Mouse (Mus musculus) skeletal muscle tissue, adult 2 months (tissue): Measurements from ENCODE around the gene Eef1akmt2.

Source experiments
- DNase-seq: peaks from one replicate; pipeline ENCODE4 v3.0.0-alpha.2; 2012; ENCODE audit warnings: low read depth, low spot score

Gene Eef1akmt2

GRCm38 (mm10) chr7:132852173-132852844 lies at the start of gene Eef1akmt2:
Gene Eef1akmt2 (minus strand): TSS chr7:132852673.
- peak; percentile 76 for DNase-seq

GRCm38 (mm10) chr7:132900826-132901531 lies 48.5 kb upstream of the Eef1akmt2 start:
- DNase-seq, result no peak

- DNase-seq, result no peak
These were observed 45.8 kb upstream of the Eef1akmt2 start for GRCm38 (mm10) chr7:132898234-132898633.

GRCm38 (mm10) chr7:132897258-132897657 lies 44.8 kb upstream of the Eef1akmt2 start:
- no peak for DNase-seq

- DNase-seq, result no peak
These were observed 43.8 kb upstream of the Eef1akmt2 start for GRCm38 (mm10) chr7:132896206-132896815.

GRCm38 (mm10) chr7:132894841-132895555 lies 42.5 kb upstream of the Eef1akmt2 start:
- peak; percentile 79 for DNase-seq

DNA sequence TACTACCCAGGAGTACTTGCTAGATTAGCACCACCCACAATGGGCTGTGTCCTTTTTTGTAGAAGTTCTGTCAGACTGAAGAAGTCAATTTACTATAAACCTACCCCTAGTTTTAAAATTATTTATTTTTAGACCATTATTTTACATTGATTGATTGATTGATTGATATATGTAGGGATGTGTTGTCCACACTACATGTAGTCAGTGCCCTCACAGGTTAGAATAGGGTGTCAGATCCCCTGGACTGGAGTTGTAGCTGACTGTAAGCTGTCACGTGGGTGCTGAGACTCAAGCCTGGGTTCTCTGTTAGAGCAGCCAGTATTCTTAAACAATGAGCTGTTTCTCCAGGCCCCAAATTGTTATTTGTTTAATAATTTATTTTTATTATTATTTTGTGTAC lies 40.9 kb upstream of the Eef1akmt2 start:
- no peak for DNase-seq

DNA sequence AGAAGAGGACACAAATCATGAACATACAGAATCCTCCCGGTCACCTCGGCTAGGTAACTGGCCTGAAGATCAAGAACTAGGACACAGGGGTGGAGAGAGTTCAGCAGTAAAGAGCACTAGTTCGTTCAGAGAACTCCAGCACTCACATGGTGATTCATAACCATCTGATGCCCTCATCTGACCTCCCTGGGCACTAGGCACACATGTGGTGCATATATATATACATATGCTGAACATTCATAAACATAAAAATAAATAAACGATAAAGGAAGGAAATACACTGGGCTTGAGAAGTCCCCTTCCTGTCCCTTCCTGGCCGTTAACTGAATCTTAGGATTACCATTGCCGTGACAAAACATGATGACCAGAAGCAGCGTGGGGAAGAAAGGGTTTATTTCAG lies 40.3 kb upstream of the Eef1akmt2 start:
- no peak for DNase-seq

DNA sequence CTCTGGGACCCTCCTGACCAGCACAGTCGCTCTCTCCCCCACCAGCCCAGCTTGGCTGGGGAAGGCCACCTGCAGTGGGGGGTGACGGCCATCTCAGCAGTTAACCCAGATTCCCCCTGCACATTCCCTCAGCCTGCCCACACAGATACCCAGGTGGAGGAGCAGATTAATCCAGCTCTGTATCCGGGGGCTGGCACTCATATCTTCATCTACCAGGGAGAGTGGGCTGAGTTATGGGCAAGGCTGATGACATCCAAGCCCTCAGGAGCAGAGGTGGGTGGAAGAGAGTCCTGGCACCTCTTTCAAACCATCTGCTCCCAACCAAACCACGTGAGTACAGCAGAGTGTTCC lies 39.8 kb upstream of the Eef1akmt2 start:
- DNase-seq, result no peak

- DNase-seq, result no peak
These were observed 39.3 kb upstream of the Eef1akmt2 start for GRCm38 (mm10) chr7:132891561-132892310.

- no peak for DNase-seq
These were observed 37.7 kb upstream of the Eef1akmt2 start for GRCm38 (mm10) chr7:132890201-132890600.

GRCm38 (mm10) chr7:132889691-132890090 lies 37.2 kb upstream of the Eef1akmt2 start:
- DNase-seq, result no peak

DNA sequence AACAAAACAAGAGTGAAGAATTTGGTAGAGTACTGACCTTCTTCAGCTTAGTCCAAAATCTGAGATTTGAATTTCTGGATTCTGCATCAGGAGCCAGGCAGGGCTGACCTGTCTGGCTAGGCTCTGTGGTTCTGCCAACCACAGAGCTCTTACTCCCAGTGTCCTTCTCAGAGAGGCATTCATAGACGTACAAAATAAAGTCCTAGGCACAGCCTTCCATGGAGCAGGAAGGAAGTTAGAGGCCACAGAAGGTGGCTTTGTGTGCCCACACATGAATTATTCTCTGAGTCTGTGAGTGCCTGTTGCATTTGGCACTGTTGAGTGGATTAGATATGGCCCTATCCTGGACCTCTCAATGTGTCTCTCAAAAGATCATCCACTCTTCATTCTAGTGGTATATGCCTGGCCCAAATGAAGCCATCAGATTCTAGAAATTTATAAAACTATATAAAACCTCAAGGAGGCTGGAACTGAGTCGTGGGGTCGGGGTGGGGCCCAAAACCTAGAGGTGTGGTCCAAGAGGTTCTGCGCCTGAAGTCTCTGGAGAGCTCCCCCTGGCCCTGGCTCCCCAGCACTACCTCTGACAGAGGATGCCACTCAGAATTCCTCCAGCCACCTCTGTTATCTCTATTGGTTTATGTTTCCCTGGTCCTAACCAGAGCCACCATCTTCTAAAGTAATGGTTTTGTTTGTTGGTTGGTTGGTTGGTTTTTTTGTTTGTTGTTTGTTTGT lies 36.2 kb upstream of the Eef1akmt2 start:
- DNase-seq, result no peak

DNA sequence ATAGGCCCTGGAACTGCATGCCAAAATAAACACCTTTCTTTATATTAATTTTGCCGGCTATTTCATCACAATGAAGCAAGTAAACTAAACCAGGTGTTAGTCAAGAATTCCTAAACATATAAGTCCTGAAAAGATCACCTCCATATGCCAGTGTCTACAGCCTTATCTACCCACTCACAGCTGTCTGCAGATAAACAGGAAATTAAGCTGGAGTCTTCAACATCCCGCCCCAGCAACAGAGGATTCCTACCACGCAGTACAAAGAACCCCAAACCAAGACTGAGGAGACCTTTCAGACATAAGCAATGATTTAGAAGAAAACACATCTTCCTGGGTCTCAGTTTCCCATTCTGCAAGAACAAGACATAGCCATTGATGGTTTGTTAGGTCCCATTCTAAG lies 35.6 kb upstream of the Eef1akmt2 start:
- DNase-seq, result no peak

DNA sequence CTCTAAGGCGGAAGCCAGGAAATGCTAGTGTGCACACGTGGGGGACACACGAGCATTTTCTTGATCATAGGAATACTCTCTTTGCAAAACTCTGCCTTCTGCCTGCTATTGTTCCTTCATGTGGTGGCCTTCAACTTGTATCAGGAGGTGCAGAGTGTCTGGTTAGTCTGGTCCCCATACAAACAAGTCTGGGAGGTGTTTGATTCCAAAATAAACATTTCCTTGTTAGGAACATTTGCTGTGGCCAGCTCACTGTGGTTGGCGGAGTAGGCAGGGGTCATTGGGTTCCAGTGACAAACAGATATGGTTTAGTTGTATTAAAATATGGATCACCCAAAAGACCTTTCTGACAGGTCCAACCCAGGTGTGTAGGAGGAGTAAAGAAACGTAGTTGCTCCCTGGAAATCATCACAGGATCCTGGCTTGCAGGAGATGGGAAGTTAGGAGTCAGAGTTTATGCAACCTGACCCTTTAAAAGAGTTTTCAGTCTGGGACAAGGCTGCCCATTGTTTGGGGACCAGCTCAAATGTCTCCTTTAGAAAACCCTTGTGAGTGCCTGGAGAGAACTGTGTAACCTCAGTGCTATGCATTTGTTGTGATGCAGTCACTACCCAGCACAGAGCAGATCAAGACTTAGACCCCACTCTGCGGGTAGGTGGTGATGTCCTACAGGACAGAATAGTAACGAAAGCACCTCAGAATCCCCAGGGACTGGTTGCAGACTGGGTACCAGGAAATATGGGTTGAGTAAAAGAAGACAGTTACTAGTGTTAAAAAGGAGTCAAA lies 34.7 kb upstream of the Eef1akmt2 start:
- no peak for DNase-seq

- DNase-seq, result no peak
These were observed 31.6 kb upstream of the Eef1akmt2 start for GRCm38 (mm10) chr7:132884031-132884430.

- DNase-seq, result no peak
These were observed 29.9 kb upstream of the Eef1akmt2 start for GRCm38 (mm10) chr7:132882343-132882742.

- DNase-seq, result no peak
These were observed 27.8 kb upstream of the Eef1akmt2 start for GRCm38 (mm10) chr7:132880276-132880675.

- no peak for DNase-seq
These were observed 23.1 kb upstream of the Eef1akmt2 start for GRCm38 (mm10) chr7:132875391-132876086.
